Mouse (Mus musculus) embryonic facial prominence, embryonic 15.5 days (tissue): ENCODE results near the gene Myrf. TPM values are rescaled to one million over a fixed set of nuclear protein-coding genes. Genes with fewer than 3 reads are reported as not detected.

Experiments used
- ATAC-seq: fragments of 200-750 bp; cut with Nextera tagmentation; 2 replicates; pipeline ENCODE4 v1.8.0; 2017; ENCODE audit warnings: low read depth, moderate TSS enrichment; ENCODE audit not compliant: insufficient number of reproducible peaks, low FRiP score, low TSS enrichment
- H3K27ac ChIP-seq: fragments of 300-500 bp; sonication (generic); replicated peaks from 2 replicates; pipeline ENCODE4 v1.5.1; 2015; ENCODE audit warnings: mild to moderate bottlenecking, inconsistent platforms
- H3K27me3 ChIP-seq: fragments of 300-500 bp; sonication (generic); 2 replicates; pipeline ENCODE4 v1.6.1; 2015; ENCODE audit warnings: inconsistent platforms
- H3K36me3 ChIP-seq: fragments of 300-500 bp; sonication (generic); 2 replicates; pipeline ENCODE4 v1.6.1; 2015; ENCODE audit warnings: mild to moderate bottlenecking, inconsistent platforms
- H3K4me1 ChIP-seq: fragments of 300-500 bp; sonication (generic); 2 replicates; pipeline ENCODE4 v1.6.1; 2015; ENCODE audit warnings: inconsistent platforms
- H3K4me2 ChIP-seq: fragments of 300-500 bp; sonication (generic); replicated peaks from 2 replicates; pipeline ENCODE4 v1.6.1; 2015; ENCODE audit warnings: mild to moderate bottlenecking, inconsistent platforms
- H3K4me3 ChIP-seq: fragments of 300-500 bp; sonication (generic); replicated peaks from 2 replicates; pipeline ENCODE4 v1.5.1; 2015; ENCODE audit warnings: mild to moderate bottlenecking, inconsistent platforms
- H3K9ac ChIP-seq: fragments of 300-500 bp; sonication (generic); 2 replicates; pipeline ENCODE4 v1.6.1; 2015; ENCODE audit warnings: inconsistent platforms
- H3K9me3 ChIP-seq: fragments of 300-500 bp; sonication (generic); replicated peaks from 2 replicates; pipeline ENCODE4 v1.6.1; 2016; ENCODE audit warnings: inconsistent platforms
- WGBS: fragments of 180-500 bp; shearing (Covaris S2); methylation state at CpG from one replicate; pipeline ENCODE4 v1.1.7; 2015; 5-methylcytosine and 5-hydroxymethylcytosine counted together
- polyA plus RNA-seq: library from polyadenylated mRNA; unstranded; fragments of >200 nt; fragmentation: Nextera tagmentation; extraction: Ambion mirVana; gene quantifications from 2 replicates; pipeline ENCODE4 v1.2.1, GENCODE M21; 2015

Myrf gene
- polyA plus RNA-seq, 1 experiment from 2014 or later, result 0.65 TPM

DNA sequence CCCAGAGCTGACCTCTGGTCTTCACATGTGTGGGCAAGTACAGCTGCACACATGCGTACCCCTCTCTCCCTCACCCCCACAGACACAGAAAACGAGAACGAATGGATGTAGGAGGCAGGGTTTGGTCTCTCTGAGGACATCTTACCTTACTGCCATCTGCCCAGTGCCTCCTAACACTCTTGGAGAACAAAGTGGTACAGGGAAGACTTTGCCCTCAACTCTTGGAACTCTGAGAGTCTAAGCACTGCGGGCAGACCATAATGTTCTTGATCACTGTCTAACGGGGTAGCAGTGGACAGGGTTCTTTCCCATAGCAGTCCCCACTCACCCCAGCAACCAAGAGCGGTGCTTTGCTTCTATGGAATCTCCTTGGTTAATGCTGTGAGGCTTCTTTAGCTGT, 51.5 kb downstream of the Myrf start:
- WGBS, result 97% methylated on average over 6 of the region's 6 CpGs
- ATAC-seq, result no peak
- Histone ChIP-seq H3K4me1 (peaks cover 17% of the 10 kb centered on the region), H3K4me2 (no peak overlapping the region), H3K36me3 (peaks cover 74% of the 10 kb centered on the region), H3K27ac (0 out of 2 replicates have a peak overlapping the region, but pooled peaks have one; percentile 40), H3K9ac (no peak overlapping the region), H3K9me3 (no peaks in the 10 kb centered on the region), H3K4me3 (no peak overlapping the region), H3K27me3 (no peaks in the 10 kb centered on the region)

DNA sequence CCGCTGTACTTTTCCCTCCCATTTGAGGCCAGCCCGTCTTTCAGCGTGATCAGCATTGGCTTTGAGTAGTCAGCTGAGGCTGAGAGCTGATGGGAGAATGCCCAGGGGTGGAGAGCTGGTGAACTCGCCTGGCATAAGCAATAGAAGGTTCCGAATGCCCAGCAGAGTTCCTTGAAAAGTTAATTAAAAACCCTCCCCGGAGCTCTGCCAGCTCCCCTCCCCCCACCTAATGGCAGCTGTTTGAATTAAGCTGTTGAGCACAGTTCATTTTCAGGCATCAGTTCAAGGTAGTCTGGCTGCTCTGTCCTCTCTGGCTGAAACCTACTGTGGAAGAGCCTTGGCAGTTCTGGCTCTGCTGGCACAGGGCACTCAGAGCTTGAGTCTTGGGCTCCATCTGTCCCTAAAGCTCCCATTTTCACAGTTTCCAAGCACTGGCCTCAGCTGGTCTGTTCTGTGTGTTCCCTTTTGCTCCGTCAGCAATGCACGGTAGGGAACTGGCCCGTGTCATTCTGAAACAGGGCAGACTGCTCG, 52.2 kb downstream of the Myrf start:
- ATAC-seq, result no peak
- no peak overlapping the region for H3K9ac ChIP-seq
- H3K9me3 ChIP-seq, result no peaks in the 10 kb centered on the region
- no peak overlapping the region for H3K4me2 ChIP-seq
- no peak overlapping the region for H3K4me3 ChIP-seq
- no peaks in the 10 kb centered on the region for H3K27me3 ChIP-seq
- peak overlapping the region; percentile 40; the same call in 1 of the 2 replicates for H3K27ac ChIP-seq
- H3K4me1 ChIP-seq, result peaks cover 21% of the 10 kb centered on the region
- 55% methylated on average over 10 of the region's 10 CpGs for WGBS
- H3K36me3 ChIP-seq, result peaks cover 67% of the 10 kb centered on the region

- Histone ChIP-seq H3K4me2 (no peak overlapping the region), H3K27me3 (no peaks in the 10 kb centered on the region), H3K27ac (no peak overlapping the region), H3K36me3 (peaks cover 49% of the 10 kb centered on the region), H3K9ac (no peak overlapping the region), H3K4me3 (no peak overlapping the region), H3K9me3 (no peaks in the 10 kb centered on the region), H3K4me1 (peaks cover 21% of the 10 kb centered on the region)
- WGBS, result 90% methylated on average over 8 of the region's 8 CpGs
- no peak for ATAC-seq
Observed at GRCm38 (mm10) chr19:10186569-10186968, 54.0 kb downstream of the Myrf start.

DNA sequence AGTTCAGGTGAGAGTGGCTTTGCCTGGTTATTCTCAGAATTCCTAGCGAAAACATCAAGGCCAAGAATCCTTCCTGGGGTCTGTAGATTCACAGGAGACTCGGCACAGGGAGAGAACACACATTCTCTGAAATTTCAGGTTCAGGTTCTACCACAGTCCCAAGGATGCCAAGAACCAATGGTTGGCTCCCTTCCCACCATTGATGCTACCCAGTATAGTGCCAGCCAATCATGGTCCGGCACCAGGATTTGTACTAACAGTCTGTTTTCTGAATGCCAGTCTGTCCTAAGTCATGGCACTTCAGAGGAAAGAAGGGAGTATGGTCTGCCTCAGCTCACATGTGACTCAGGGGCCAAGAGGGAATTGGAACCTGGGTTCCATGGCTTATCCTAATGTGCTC, 54.7 kb downstream of the Myrf start:
- H3K9me3 ChIP-seq, result no peaks in the 10 kb centered on the region
- 90% methylated on average over 3 of the region's 3 CpGs for WGBS
- peaks cover 21% of the 10 kb centered on the region for H3K4me1 ChIP-seq
- H3K27me3 ChIP-seq, result no peaks in the 10 kb centered on the region
- no peak overlapping the region for H3K4me3 ChIP-seq
- no peak overlapping the region for H3K4me2 ChIP-seq
- no peak overlapping the region for H3K27ac ChIP-seq
- H3K9ac ChIP-seq, result no peak overlapping the region
- ATAC-seq, result no peak
- peaks cover 47% of the 10 kb centered on the region for H3K36me3 ChIP-seq

GRCm38 (mm10) chr19:10184096-10184495, 56.5 kb downstream of the Myrf start:
- H3K4me3 ChIP-seq, result peak overlapping the region; percentile 92
- no peak for ATAC-seq
- H3K9ac ChIP-seq, result peak overlapping the region; percentile 75
- peaks cover 34% of the 10 kb centered on the region for H3K36me3 ChIP-seq
- WGBS, result 9% methylated on average over 12 of the region's 12 CpGs
- H3K27ac ChIP-seq, result peak overlapping the region; percentile 94
- no peaks in the 10 kb centered on the region for H3K9me3 ChIP-seq
- H3K27me3 ChIP-seq, result no peaks in the 10 kb centered on the region
- peaks cover 21% of the 10 kb centered on the region for H3K4me1 ChIP-seq
- peak overlapping the region; percentile 75 for H3K4me2 ChIP-seq

- Histone ChIP-seq H3K9ac (peak overlapping the region; percentile 75), H3K27me3 (no peaks in the 10 kb centered on the region), H3K36me3 (peaks cover 28% of the 10 kb centered on the region), H3K4me3 (peak overlapping the region; percentile 92), H3K9me3 (no peaks in the 10 kb centered on the region), H3K27ac (peak overlapping the region; percentile 94), H3K4me2 (peak overlapping the region; percentile 75), H3K4me1 (peaks cover 19% of the 10 kb centered on the region)
- 1% methylated on average over 35 of the region's 35 CpGs for WGBS
- peak; percentile 64; the same call in 1 of the 2 replicates for ATAC-seq
Observed at GRCm38 (mm10) chr19:10183299-10183983, 57.1 kb downstream of the Myrf start.

GRCm38 (mm10) chr19:10182670-10183298, 57.8 kb downstream of the Myrf start, which contains the start of gene Fads1:
Fads1 (plus strand) TSS chr19:10182888.
- H3K36me3 ChIP-seq, result peaks cover 21% of the 10 kb centered on the region
- under 1% methylated on average over 70 of the region's 70 CpGs for WGBS
- peak within 1 kb of the TSS; percentile 75 for H3K4me2 ChIP-seq
- peaks cover 12% of the 10 kb centered on the region for H3K4me1 ChIP-seq
- peak; percentile 96 for ATAC-seq
- H3K4me3 ChIP-seq, result peak within 1 kb of the TSS; percentile 92
- H3K27ac ChIP-seq, result peak within 1 kb of the TSS; percentile 94
- no peaks in the 10 kb centered on the region for H3K9me3 ChIP-seq
- peak within 1 kb of the TSS; percentile 75 for H3K9ac ChIP-seq
- H3K27me3 ChIP-seq, result no peaks in the 10 kb centered on the region

- peaks cover 11% of the 10 kb centered on the region for H3K4me1 ChIP-seq
- H3K9ac ChIP-seq, result no peak overlapping the region
- peak overlapping the region; percentile 94; the same call in 1 of the 2 replicates for H3K27ac ChIP-seq
- peak overlapping the region; percentile 75 for H3K4me2 ChIP-seq
- H3K36me3 ChIP-seq, result peaks cover 17% of the 10 kb centered on the region
- WGBS, result 25% methylated on average over 7 of the region's 7 CpGs
- no peaks in the 10 kb centered on the region for H3K27me3 ChIP-seq
- H3K4me3 ChIP-seq, result peak overlapping the region; percentile 92
- H3K9me3 ChIP-seq, result no peaks in the 10 kb centered on the region
- ATAC-seq, result no peak
Observed at GRCm38 (mm10) chr19:10182142-10182541, 58.4 kb downstream of the Myrf start.

DNA sequence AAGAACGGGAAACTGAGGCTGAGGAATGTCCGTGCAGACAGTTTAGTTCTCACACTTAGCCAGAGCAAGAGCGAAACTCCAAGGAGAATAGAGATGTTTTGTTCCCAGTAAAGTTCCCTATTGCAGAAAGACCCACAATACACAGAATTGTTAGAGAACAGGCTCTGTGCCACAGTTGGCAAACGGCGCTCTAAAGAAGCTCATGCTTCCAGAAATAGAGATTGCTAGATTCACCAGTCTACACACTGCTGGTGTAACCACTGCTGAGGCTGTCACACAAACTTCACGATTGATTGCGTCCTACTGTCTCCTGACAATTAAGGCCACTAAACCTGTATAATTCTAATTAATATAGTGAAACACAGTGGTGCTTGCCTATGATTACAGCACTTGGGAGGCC, 59.3 kb downstream of the Myrf start:
- 90% methylated on average over 7 of the region's 7 CpGs for WGBS
- Histone ChIP-seq H3K4me2 (no peak overlapping the region), H3K4me3 (no peak overlapping the region), H3K9ac (no peak overlapping the region), H3K27ac (no peak overlapping the region), H3K27me3 (no peaks in the 10 kb centered on the region), H3K9me3 (no peaks in the 10 kb centered on the region), H3K4me1 (peaks cover 11% of the 10 kb centered on the region), H3K36me3 (peaks cover 8% of the 10 kb centered on the region; the same call in 1 of the 2 replicates)
- ATAC-seq, result no peak

- WGBS, result 61% methylated on average over 7 of the region's 7 CpGs
- no peak for ATAC-seq
- no peak overlapping the region for H3K4me3 ChIP-seq
- no peak overlapping the region for H3K9ac ChIP-seq
- H3K4me1 ChIP-seq, result no peaks in the 10 kb centered on the region
- H3K27me3 ChIP-seq, result no peaks in the 10 kb centered on the region
- no peak overlapping the region for H3K4me2 ChIP-seq
- no peaks in the 10 kb centered on the region for H3K36me3 ChIP-seq
- no peak overlapping the region for H3K27ac ChIP-seq
- no peaks in the 10 kb centered on the region for H3K9me3 ChIP-seq
Observed at GRCm38 (mm10) chr19:10176941-10177372, 63.6 kb downstream of the Myrf start.

GRCm38 (mm10) chr19:10176477-10176876, 64.1 kb downstream of the Myrf start:
- no peak for ATAC-seq
- H3K4me2 ChIP-seq, result no peak overlapping the region
- H3K27ac ChIP-seq, result no peak overlapping the region
- WGBS, result 52% methylated on average over 1 of the region's 1 CpGs
- H3K9me3 ChIP-seq, result no peaks in the 10 kb centered on the region
- no peak overlapping the region for H3K4me3 ChIP-seq
- H3K4me1 ChIP-seq, result no peaks in the 10 kb centered on the region
- H3K27me3 ChIP-seq, result no peaks in the 10 kb centered on the region
- no peak overlapping the region for H3K9ac ChIP-seq
- H3K36me3 ChIP-seq, result no peaks in the 10 kb centered on the region
